In genomic region chr5:135557051-135557450, GRCm38 (mm10) we compare ENCODE assay signal across 19 mouse cellular contexts. TPM values are rescaled to one million over a fixed set of nuclear protein-coding genes. Genes with fewer than 3 reads are reported as not detected.
DNase-seq lines count a peak whose midpoint lies in the region; ATAC-seq lines count a peak whose summit lies in the region.
"Had no signal": no experiment of that assay in that cellular context is flagged by ENCODE, and none has a peak within 500 bp of the region (broad histone marks: within the 10 kb centered on the region; RNA-seq: fewer than 3 reads in every experiment).

No protein-coding gene starts in this region.

- H3K4me3 ChIP-seq in midbrain, embryonic 13.5 days (replicated peaks): no peak overlapping the region
- H3K4me3 ChIP-seq in midbrain, embryonic 15.5 days: no peak overlapping the region
- H3K4me3 ChIP-seq in limb, embryonic 15.5 days: no peak overlapping the region
- no peak overlapping the region for H3K4me3 ChIP-seq in stomach, embryonic 16.5 days (replicated peaks; ENCODE audit: low read length)
- H3K4me3 ChIP-seq: liver, embryonic 15.5 days had no signal

- no peaks in the 10 kb centered on the region for H3K9me3 ChIP-seq in midbrain, embryonic 13.5 days
- H3K9me3 ChIP-seq in midbrain, embryonic 15.5 days: no peaks in the 10 kb centered on the region
- no peaks in the 10 kb centered on the region for H3K9me3 ChIP-seq in limb, embryonic 15.5 days
- H3K9me3 ChIP-seq in stomach, embryonic 16.5 days (replicated peaks; ENCODE audit: control insufficient read depth, low read length): no peaks in the 10 kb centered on the region
- H3K9me3 ChIP-seq: liver, embryonic 15.5 days had no signal

- H3K4me1 ChIP-seq in midbrain, embryonic 13.5 days (replicated peaks): peaks cover 3% of the 10 kb centered on the region; the same call in 1 of the 2 replicates
- H3K4me1 ChIP-seq in midbrain, embryonic 15.5 days: no peaks in the 10 kb centered on the region; the same call in 1 of the 2 replicates
- H3K4me1 ChIP-seq in limb, embryonic 15.5 days: peaks cover 10% of the 10 kb centered on the region; the same call in 1 of the 2 replicates
- no peaks in the 10 kb centered on the region for H3K4me1 ChIP-seq in stomach, embryonic 16.5 days (ENCODE audit: control insufficient read depth, insufficient read depth, low read length)
- H3K4me1 ChIP-seq: liver, embryonic 15.5 days had no signal

- 27% methylated on average over 4 of the region's 4 CpGs for WGBS in midbrain, embryonic 13.5 days
- 29% methylated on average over 4 of the region's 4 CpGs for WGBS in midbrain, embryonic 15.5 days
- WGBS in limb, embryonic 15.5 days: 16% methylated on average over 4 of the region's 4 CpGs
- WGBS in stomach, embryonic 16.5 days: 20% methylated on average over 4 of the region's 4 CpGs

- no peaks in the 10 kb centered on the region for H3K27me3 ChIP-seq in midbrain, embryonic 13.5 days
- H3K27me3 ChIP-seq in midbrain, embryonic 15.5 days (replicated peaks): no peaks in the 10 kb centered on the region
- no peaks in the 10 kb centered on the region for H3K27me3 ChIP-seq in limb, embryonic 15.5 days
- H3K27me3 ChIP-seq in stomach, embryonic 16.5 days (ENCODE audit: control insufficient read depth, insufficient read depth, low read length): no peaks in the 10 kb centered on the region
- H3K27me3 ChIP-seq: CH12.LX; liver, embryonic 15.5 days had no signal

- peak; percentile 53; the same call in 1 of the 2 replicates for ATAC-seq in midbrain, embryonic 13.5 days
- no peak for ATAC-seq in midbrain, embryonic 15.5 days (replicated peaks)
- peak; percentile 19; the same call in 1 of the 2 replicates for ATAC-seq in limb, embryonic 15.5 days (ENCODE audit: insufficient number of reproducible peaks, low FRiP score, low TSS enrichment, low read depth)
- ATAC-seq in stomach, embryonic 16.5 days (ENCODE audit: insufficient read depth, low FRiP score): peak; percentile 76

- H3K9ac ChIP-seq in midbrain, embryonic 13.5 days (replicated peaks): no peak overlapping the region
- no peak overlapping the region for H3K9ac ChIP-seq in midbrain, embryonic 15.5 days
- no peak overlapping the region for H3K9ac ChIP-seq in limb, embryonic 15.5 days
- no peak overlapping the region for H3K9ac ChIP-seq in stomach, embryonic 16.5 days (ENCODE audit: low read length)
- H3K9ac ChIP-seq: liver, embryonic 15.5 days had no signal

- DNase-seq in gastrocnemius, postnatal 14 days: peak; percentile 68
- no peak for DNase-seq in testis, postnatal 10 days (ENCODE audit: low spot score)
- DNase-seq in cerebellum, adult 11-12 months: no peak
- no peak for DNase-seq in heart, adult 8-10 months (ENCODE audit: low spot score)
- DNase-seq: adrenal gland, postnatal 36 days; cerebellum, adult 9-11 months; heart, postnatal 4 days; thymus, postnatal 36 days had no signal

- intact Hi-C loops in gastrocnemius, postnatal 14 days (cut with DNase I; ENCODE audit: low total_unique reads): no loop called here

- H3K4me2 ChIP-seq in midbrain, embryonic 13.5 days (replicated peaks): no peak overlapping the region
- no peak overlapping the region for H3K4me2 ChIP-seq in midbrain, embryonic 15.5 days
- no peak overlapping the region for H3K4me2 ChIP-seq in limb, embryonic 15.5 days
- no peak overlapping the region for H3K4me2 ChIP-seq in stomach, embryonic 16.5 days (ENCODE audit: low read depth, low read length)
- H3K4me2 ChIP-seq: liver, embryonic 15.5 days had no signal

- H3K27ac ChIP-seq in midbrain, embryonic 13.5 days: peak overlapping the region; percentile 30; the same call in 1 of the 2 replicates
- no peak overlapping the region for H3K27ac ChIP-seq in midbrain, embryonic 15.5 days
- no peak overlapping the region for H3K27ac ChIP-seq in limb, embryonic 15.5 days
- no peak overlapping the region for H3K27ac ChIP-seq in stomach, embryonic 16.5 days (ENCODE audit: low read length)
- H3K27ac ChIP-seq: liver, embryonic 15.5 days had no signal

- no peaks in the 10 kb centered on the region for H3K36me3 ChIP-seq in midbrain, embryonic 13.5 days
- no peaks in the 10 kb centered on the region for H3K36me3 ChIP-seq in midbrain, embryonic 15.5 days (replicated peaks)
- H3K36me3 ChIP-seq in limb, embryonic 15.5 days: no peaks in the 10 kb centered on the region
- H3K36me3 ChIP-seq in stomach, embryonic 16.5 days (ENCODE audit: control insufficient read depth, insufficient read depth, low read length): no peaks in the 10 kb centered on the region
- H3K36me3 ChIP-seq: liver, embryonic 15.5 days had no signal

RNA-seq across cellular contexts. Expression of gene Ccl26, which starts 6.3 kb away (rescaled TPM):
- polyA plus RNA-seq in midbrain, embryonic 13.5 days (2015; fragmentation: Nextera tagmentation; extraction: Ambion mirVana): not detected in 2 replicates
- polyA plus RNA-seq in midbrain, embryonic 15.5 days (2015; fragmentation: Nextera tagmentation; extraction: Ambion mirVana): not detected in 2 replicates
- not detected for total RNA-seq in gastrocnemius, postnatal 14 days (2021)
- polyA plus RNA-seq in limb, embryonic 15.5 days (2015; fragmentation: Nextera tagmentation; extraction: Ambion mirVana): not detected in 2 replicates
- polyA plus RNA-seq in stomach, embryonic 16.5 days (2015; fragmentation: Nextera tagmentation; extraction: Ambion mirVana): not detected in 2 replicates
- total RNA-seq in heart, adult 8-10 months (2022): not detected
- total RNA-seq: adrenal gland, postnatal 36 days; CH12.LX; heart, postnatal 4 days; left cerebral cortex, adult 18-20 months; megakaryocyte, adult 5-6 weeks had no signal
- polyA plus RNA-seq: gonadal fat pad, adult 2 months; kidney, embryonic 16.5 days; liver, embryonic 15.5 days; spleen, adult 2 months had no signal

RNA-seq across cellular contexts. Expression of gene Hip1, which starts 12.1 kb away (rescaled TPM):
- 38.9 and 40.9 TPM in 2 replicates for polyA plus RNA-seq in midbrain, embryonic 13.5 days (2015; fragmentation: Nextera tagmentation; extraction: Ambion mirVana)
- polyA plus RNA-seq in midbrain, embryonic 15.5 days (2015; fragmentation: Nextera tagmentation; extraction: Ambion mirVana): 37.6 and 38.2 TPM in 2 replicates
- total RNA-seq in gastrocnemius, postnatal 14 days (2021): 10 to 100 TPM; 54.1 to 58.9 TPM
- 33.5 and 34.1 TPM in 2 replicates for polyA plus RNA-seq in limb, embryonic 15.5 days (2015; fragmentation: Nextera tagmentation; extraction: Ambion mirVana)
- 22.2 and 26.5 TPM in 2 replicates for polyA plus RNA-seq in stomach, embryonic 16.5 days (2015; fragmentation: Nextera tagmentation; extraction: Ambion mirVana)
- 10 to 100 TPM; 24.6 to 30.4 (median 27.9) TPM for total RNA-seq in heart, adult 8-10 months (2022)

RNA-seq across cellular contexts. Expression of gene Ccl24, which starts 15.8 kb away (rescaled TPM):
- 2.0 and 3.7 TPM in 2 replicates for polyA plus RNA-seq in midbrain, embryonic 13.5 days (2015; fragmentation: Nextera tagmentation; extraction: Ambion mirVana)
- polyA plus RNA-seq in midbrain, embryonic 15.5 days (2015; fragmentation: Nextera tagmentation; extraction: Ambion mirVana): 1.2 and 2.8 TPM in 2 replicates
- total RNA-seq in gastrocnemius, postnatal 14 days (2021): 1 to 10 TPM; 1.1 to 1.7 TPM
- polyA plus RNA-seq in limb, embryonic 15.5 days (2015; fragmentation: Nextera tagmentation; extraction: Ambion mirVana): 2.9 and 3.4 TPM in 2 replicates
- 5.4 and 8.6 TPM in 2 replicates for polyA plus RNA-seq in stomach, embryonic 16.5 days (2015; fragmentation: Nextera tagmentation; extraction: Ambion mirVana)
- total RNA-seq in heart, adult 8-10 months (2022): 1 to 10 TPM; 1.1 to 2.6 (median 1.9) TPM
- total RNA-seq: CH12.LX had no signal
